Mouse (Mus musculus) erythroblast, embryonic 14.5 days (primary cell): ENCODE results near the gene Anapc16. TPM values are rescaled to one million over a fixed set of nuclear protein-coding genes. Genes with fewer than 3 reads are reported as not detected.

ENCODE experiments used
- H3K27me3 ChIP-seq: 2 replicates; pipeline ENCODE4 v1.6.1; 2012; ENCODE audit warnings: inconsistent platforms; ENCODE audit not compliant: control insufficient read depth
- H3K36me3 ChIP-seq: 2 replicates; pipeline ENCODE4 v1.6.1; 2012; ENCODE audit warnings: mild to moderate bottlenecking, inconsistent platforms; ENCODE audit not compliant: control insufficient read depth
- H3K4me1 ChIP-seq: 2 replicates; pipeline ENCODE4 v1.6.1; 2012; ENCODE audit warnings: inconsistent platforms; ENCODE audit not compliant: control insufficient read depth
- H3K4me3 ChIP-seq: replicated peaks from 2 replicates; pipeline ENCODE3; 2012; ENCODE audit warnings: moderate library complexity, mild to moderate bottlenecking, inconsistent platforms
- H3K9me3 ChIP-seq: 2 replicates; pipeline ENCODE4 v1.6.1; 2012; ENCODE audit warnings: low read length, inconsistent platforms, mixed read lengths; ENCODE audit not compliant: control insufficient read depth
- GATA1 ChIP-seq: IDR thresholded peaks from 2 replicates; pipeline ENCODE4 v1.6.1; 2012; ENCODE audit warnings: low read length, inconsistent platforms, mixed read lengths
- TAL1 ChIP-seq: IDR thresholded peaks from 3 replicates; pipeline ENCODE4 v1.6.1; 2012; ENCODE audit warnings: low read length, inconsistent platforms, mixed read lengths
- polyA plus RNA-seq: library from polyadenylated mRNA; stranded (reverse); fragments of >175 nt; gene quantifications from 2 replicates; pipeline ENCODE4 v1.2.3, GENCODE M21; 2012

Gene Anapc16
- polyA plus RNA-seq, 1 experiment = 7.5 TPM

DNA sequence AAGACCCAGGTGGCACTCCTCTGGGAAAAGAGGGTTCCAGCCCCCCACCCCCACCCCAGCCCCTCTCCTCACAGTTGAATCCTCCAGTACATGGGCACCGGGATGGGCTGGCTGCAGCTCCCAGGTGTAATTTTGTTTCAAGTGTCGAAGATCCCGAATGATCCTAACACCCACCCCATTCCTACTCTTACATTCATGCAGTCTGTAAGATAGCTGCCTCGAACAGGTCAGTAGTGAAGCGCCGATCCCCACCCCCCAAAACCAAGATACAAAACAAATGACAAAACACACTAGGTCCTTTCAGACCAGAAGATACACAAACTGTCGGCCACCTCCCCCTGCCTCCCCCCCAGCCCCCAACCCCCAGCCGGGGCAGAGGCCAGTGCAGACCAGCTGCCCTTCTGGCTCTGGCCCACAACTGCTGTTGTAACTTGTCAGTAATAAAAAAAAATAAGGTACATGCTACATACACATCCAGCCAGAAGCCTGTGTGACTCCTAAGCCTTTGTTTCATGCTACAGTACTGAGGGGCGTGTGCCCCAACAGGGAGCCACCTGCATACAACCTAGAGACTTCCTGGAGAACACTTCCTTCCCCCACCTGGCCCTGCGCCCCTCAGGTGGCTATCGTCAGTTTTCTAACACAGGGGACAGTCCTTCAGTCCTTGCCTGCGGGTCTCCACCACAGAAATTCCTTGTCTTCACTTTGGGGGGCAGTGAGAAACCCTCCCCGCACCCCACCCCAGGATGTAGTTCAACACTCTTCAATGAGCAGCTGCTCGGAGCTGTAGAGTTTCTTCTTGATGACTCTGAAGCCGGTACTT is 52.9 kb downstream of the Anapc16 start:
- TF ChIP-seq TAL1 (no peak), GATA1 (no peak)
- Histone ChIP-seq H3K36me3 (no peaks in the 10 kb centered on the region), H3K9me3 (no peaks in the 10 kb centered on the region), H3K27me3 (peaks cover 71% of the 10 kb centered on the region), H3K4me3 (peak overlapping the region; percentile 12), H3K4me1 (peaks cover 25% of the 10 kb centered on the region)

DNA sequence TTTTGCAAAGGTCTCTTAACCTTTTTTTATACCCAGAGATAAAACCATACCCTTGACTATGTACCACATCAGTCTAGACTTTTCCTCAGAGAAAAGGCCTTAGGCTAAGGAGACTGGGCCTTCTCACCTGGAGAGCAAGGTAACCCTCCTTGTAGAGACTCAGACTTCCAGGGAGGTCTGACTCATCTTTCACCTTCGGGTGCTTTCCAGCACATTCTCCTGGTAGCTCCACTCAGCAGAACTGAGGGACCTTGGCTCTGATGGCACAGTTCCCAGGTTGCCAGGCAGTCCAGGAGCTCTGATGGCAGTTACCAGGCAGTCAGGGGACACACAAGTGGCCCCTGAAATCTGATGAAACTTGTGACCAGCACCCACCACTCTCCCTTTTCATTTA is 53.7 kb downstream of the Anapc16 start:
- H3K36me3 ChIP-seq = no peaks in the 10 kb centered on the region
- H3K9me3 ChIP-seq = no peaks in the 10 kb centered on the region
- H3K4me3 ChIP-seq = no peak overlapping the region
- no peak for TF ChIP-seq TAL1
- no peak for TF ChIP-seq GATA1
- H3K27me3 ChIP-seq = peaks cover 68% of the 10 kb centered on the region
- H3K4me1 ChIP-seq = peaks cover 25% of the 10 kb centered on the region

DNA sequence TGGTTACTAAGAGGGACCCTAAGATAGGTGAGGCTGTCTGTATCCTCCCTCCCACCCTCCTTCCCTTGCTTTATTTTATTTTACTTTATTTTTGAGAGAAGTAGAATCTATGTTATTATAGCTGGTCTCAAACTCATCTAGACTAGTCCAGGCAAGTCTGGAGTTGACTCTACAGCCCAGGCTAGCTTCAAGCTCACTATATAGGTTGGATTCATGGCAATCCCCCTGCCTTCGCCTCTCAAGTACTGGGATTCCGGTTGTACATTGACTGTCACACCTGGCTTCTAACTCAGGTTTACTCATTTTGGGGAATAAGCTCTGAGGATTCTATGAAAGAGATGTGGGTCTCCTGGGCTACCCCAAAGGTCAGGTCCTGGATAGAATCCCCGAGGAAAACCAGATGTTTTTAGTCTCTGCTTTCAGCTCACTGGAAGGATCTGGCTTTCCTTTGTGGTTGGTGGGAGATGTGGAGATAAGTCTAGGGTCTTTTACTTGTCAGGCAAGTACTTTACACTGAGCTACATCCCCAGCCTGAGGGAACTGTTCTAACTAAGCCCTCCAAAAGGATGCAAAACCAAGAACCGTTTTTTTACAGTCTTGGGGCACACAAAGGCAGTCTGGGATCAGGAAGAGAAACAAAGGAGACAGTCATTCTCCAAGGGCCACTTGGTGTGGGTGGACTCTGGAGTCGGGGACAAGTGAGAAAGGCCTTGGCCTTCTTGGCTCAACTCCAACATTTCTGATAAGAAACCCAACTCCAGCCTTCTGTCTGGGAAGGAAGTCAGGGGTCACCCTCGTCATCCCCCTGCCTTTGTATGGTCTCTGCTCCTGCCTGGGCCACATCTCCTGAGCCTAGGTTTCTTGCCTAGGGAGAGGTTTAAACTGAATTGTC is 54.3 kb downstream of the Anapc16 start:
- H3K4me3 ChIP-seq = no peak overlapping the region
- peaks cover 66% of the 10 kb centered on the region for H3K27me3 ChIP-seq
- H3K9me3 ChIP-seq = no peaks in the 10 kb centered on the region
- TF ChIP-seq GATA1 (no peak), TAL1 (no peak)
- no peaks in the 10 kb centered on the region for H3K36me3 ChIP-seq
- peaks cover 27% of the 10 kb centered on the region for H3K4me1 ChIP-seq

DNA sequence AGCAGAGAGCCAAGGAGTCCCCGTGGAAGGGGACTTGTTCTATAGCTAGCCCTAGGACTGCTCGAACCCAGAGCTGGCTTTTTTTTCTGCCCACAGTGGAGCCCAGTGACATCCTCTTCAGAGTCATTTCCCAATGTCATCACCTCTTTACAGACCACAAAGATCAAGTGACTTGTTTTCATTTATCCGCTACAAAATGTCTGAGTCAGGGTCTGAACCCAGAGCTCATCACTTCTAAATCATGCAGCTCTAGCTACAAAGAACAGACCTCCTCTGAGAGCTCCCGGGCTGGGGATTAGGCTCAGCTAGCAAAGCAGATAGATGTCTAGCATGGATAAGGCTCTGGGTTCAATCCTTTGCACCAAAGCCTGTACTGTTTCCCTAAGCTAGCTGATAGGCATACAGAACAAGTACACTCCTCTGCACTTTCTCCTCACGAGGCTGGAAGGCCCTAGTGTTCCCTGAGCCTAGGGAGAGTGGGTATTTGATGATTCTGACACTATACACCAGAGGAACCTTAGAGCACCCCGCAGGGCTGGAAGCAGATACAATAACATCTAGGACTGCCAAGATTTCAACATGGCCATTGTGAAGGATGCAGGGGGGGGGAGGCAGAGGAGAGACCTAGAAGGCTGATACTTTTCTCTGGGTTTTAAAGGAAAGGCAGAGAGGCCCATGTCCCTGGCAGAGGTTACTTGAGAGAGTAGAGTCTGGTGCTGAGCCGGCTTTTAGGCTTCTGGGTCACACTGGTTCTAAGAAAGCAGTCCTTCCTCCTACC is 55.5 kb downstream of the Anapc16 start:
- peaks cover 32% of the 10 kb centered on the region for H3K4me1 ChIP-seq

DNA sequence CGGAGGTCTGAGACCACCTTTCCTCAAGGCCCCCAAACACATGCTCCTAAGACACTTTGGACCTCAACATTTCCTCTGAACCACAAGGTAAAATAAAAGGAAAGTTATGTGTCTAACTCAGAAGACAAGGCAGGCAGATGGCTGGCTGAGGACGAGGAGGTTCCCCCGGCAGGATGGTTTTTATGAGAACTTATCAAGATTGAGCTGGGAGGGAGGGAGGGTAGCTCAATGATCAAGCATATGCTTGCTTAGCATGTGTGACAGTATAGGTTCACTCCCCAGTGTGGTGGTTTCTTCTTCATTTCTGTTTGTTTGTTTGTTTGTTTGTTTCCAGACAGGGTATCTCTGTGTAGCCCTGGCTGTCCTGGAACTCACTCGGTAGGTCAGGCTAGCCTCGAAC is 56.6 kb downstream of the Anapc16 start:
- no peaks in the 10 kb centered on the region for H3K36me3 ChIP-seq
- H3K4me3 ChIP-seq = no peak overlapping the region
- H3K9me3 ChIP-seq = no peaks in the 10 kb centered on the region
- peaks cover 21% of the 10 kb centered on the region for H3K4me1 ChIP-seq
- peaks cover 63% of the 10 kb centered on the region for H3K27me3 ChIP-seq
- TF ChIP-seq TAL1 (no peak), GATA1 (no peak)

More for the DNA sequence above, 55.5 kb downstream of the Anapc16 start:
- Histone ChIP-seq H3K4me3 (no peak overlapping the region), H3K27me3 (peaks cover 66% of the 10 kb centered on the region), H3K9me3 (no peaks in the 10 kb centered on the region), H3K36me3 (no peaks in the 10 kb centered on the region)
- TF ChIP-seq TAL1 (no peak), GATA1 (no peak)

DNA sequence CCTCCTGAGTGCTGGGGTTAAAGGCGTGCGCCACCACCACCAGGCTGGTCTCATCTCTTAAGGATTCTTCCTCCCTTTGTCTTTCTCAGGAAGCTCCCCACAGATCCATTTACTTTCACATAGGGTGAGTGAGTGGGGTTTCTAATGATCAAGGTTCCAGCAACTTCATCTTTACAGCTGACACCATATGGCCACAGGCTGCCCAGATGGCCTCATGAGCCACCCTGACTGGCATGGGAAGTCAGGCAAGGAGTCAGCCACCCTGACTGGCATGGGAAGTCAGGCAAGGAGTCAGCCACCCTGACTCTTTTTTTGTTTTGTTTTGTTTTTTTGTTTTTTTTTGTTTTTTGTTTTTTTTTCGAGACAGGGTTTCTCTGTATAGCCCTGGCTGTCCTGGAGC is 57.5 kb downstream of the Anapc16 start:
- Histone ChIP-seq H3K9me3 (no peaks in the 10 kb centered on the region), H3K4me3 (no peak overlapping the region), H3K4me1 (peaks cover 12% of the 10 kb centered on the region), H3K36me3 (no peaks in the 10 kb centered on the region), H3K27me3 (peaks cover 57% of the 10 kb centered on the region)
- TF ChIP-seq GATA1 (no peak), TAL1 (no peak)

DNA sequence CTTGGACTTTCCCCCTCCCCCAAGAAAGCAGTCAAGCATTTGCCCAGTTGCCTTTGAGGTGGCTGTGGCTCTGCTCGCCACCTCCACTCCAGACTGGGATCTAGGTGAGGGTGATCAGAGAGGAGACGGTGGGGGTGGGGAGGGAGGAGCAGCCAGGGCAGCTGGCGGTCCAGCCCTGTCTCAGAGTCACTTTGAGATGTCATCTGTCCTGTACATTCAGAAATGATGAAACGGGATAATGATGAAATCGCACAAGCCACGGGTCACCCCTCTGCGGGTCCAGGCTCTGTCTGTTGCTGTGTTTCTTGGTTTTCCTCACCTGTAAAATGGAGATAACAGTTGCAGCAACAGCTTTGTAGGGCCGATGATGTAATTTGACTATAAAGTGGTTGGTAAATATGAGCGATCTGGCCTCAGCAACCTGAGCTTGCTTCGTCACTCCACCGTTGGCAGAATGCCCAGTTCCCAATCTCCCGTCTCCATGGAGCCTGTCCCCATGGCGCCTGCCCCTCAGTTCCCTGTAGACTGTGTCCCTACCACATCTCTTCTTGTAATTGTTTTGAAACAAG is 59.4 kb downstream of the Anapc16 start:
- H3K4me1 ChIP-seq = peaks cover 12% of the 10 kb centered on the region
- H3K9me3 ChIP-seq = no peaks in the 10 kb centered on the region
- TF ChIP-seq TAL1 = no peak
- no peak for TF ChIP-seq GATA1
- H3K4me3 ChIP-seq = no peak overlapping the region
- no peaks in the 10 kb centered on the region for H3K36me3 ChIP-seq
- peaks cover 40% of the 10 kb centered on the region for H3K27me3 ChIP-seq

DNA sequence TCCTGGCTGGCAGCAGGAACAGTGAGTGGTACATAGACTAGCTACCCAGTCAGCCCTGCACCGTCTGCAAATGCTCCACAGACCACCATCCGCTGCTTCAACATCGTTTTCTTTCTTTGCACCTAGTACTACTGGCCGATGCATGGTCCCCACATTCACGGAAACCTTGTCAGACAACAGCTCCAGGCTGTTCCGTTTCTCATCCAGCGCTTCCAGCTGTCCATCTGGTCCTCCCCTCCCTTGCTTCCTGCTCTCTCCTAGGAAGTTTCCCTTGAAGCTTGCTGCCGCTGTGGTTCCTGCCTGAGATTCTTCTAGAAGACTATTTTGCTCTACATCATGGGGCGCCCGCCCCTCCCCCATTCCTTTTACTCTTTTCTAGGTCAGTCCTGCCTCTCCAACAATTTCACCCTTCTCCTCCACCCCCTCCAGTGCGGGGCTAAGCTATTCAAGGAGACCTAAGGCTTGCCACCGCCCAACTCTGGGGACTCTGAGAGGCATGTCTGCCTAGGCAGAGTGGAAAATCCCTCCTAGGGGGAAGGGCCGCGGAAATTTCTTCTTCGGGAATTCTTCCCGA is 60.0 kb downstream of the Anapc16 start:
- H3K4me3 ChIP-seq = no peak overlapping the region
- H3K4me1 ChIP-seq = peaks cover 12% of the 10 kb centered on the region
- TF ChIP-seq TAL1 = no peak
- TF ChIP-seq GATA1 = no peak

More for the DNA sequence above, 60.0 kb downstream of the Anapc16 start:
- H3K27me3 ChIP-seq = peaks cover 35% of the 10 kb centered on the region
- H3K36me3 ChIP-seq = no peaks in the 10 kb centered on the region
- H3K9me3 ChIP-seq = no peaks in the 10 kb centered on the region
